Mouse (Mus musculus): ENCODE results near the gene Cfap299. TPM values are rescaled to one million over a fixed set of nuclear protein-coding genes. Genes with fewer than 3 reads are reported as not detected.

Cfap299 gene
- total RNA-seq (2014; rRNA removed) (0.69 and 0.81 TPM in 2 replicates), polyA plus RNA-seq (2015; fragmentation: Nextera tagmentation; extraction: Ambion mirVana) (3.4 and 5.3 TPM in 2 replicates)

- Histone ChIP-seq H3K9me3 (ENCODE audit: low read length) (no peaks in the 10 kb centered on the region), H3K4me2 (ENCODE audit: low read depth) (peak within 1 kb of the TSS; percentile 94), H3K4me3 (ENCODE audit: low read depth, low read length) (peak within 1 kb of the TSS; percentile 56), H3K4me1 (ENCODE audit: insufficient read depth) (no peaks in the 10 kb centered on the region), H3K27me3 (ENCODE audit: insufficient read depth, low read length) (no peaks in the 10 kb centered on the region), H3K9ac (0 out of 2 replicates have a peak within 1 kb of the TSS, but pooled peaks have one; percentile 18), H3K27ac (ENCODE audit: low read depth, low read length) (no peak within 1 kb of the TSS), H3K36me3 (ENCODE audit: insufficient read depth) (no peaks in the 10 kb centered on the region)
- ATAC-seq = peak; percentile 93
- 1% methylated on average over 46 of the region's 46 CpGs for WGBS
- peak; percentile 88 for DNase-seq
- peak; percentile 99 for TF ChIP-seq CTCF (IDR thresholded peaks at IDR 0.05; ENCODE audit: low read depth)
These were observed at the start of gene Cfap299 for GRCm38 (mm10) chr5:98328848-98329624. Gene Cfap299 (plus strand): TSS chr5:98329304.

GRCm38 (mm10) chr5:98281993-98282392, 47.1 kb upstream of the Cfap299 start:
- Histone ChIP-seq H3K4me2 (ENCODE audit: low read depth) (no peak overlapping the region), H3K4me3 (ENCODE audit: low read depth, low read length) (no peak overlapping the region), H3K36me3 (ENCODE audit: insufficient read depth) (no peaks in the 10 kb centered on the region), H3K4me1 (ENCODE audit: insufficient read depth) (no peaks in the 10 kb centered on the region), H3K9ac (no peak overlapping the region), H3K27ac (ENCODE audit: low read depth, low read length) (no peak overlapping the region), H3K9me3 (ENCODE audit: low read length) (no peaks in the 10 kb centered on the region), H3K27me3 (ENCODE audit: insufficient read depth, low read length) (no peaks in the 10 kb centered on the region)
- DNase-seq = no peak
- 32% methylated on average over 9 of the region's 9 CpGs for WGBS
- TF ChIP-seq CTCF (IDR thresholded peaks at IDR 0.05; ENCODE audit: low read depth) = no peak
- no peak for ATAC-seq

- WGBS = 40% methylated on average over 17 of the region's 17 CpGs
- no peak for TF ChIP-seq CTCF (IDR thresholded peaks at IDR 0.05; ENCODE audit: low read depth)
- Histone ChIP-seq H3K4me3 (ENCODE audit: low read depth, low read length) (no peak overlapping the region), H3K36me3 (ENCODE audit: insufficient read depth) (no peaks in the 10 kb centered on the region), H3K9me3 (ENCODE audit: low read length) (no peaks in the 10 kb centered on the region), H3K27me3 (ENCODE audit: insufficient read depth, low read length) (no peaks in the 10 kb centered on the region), H3K9ac (no peak overlapping the region), H3K27ac (ENCODE audit: low read depth, low read length) (no peak overlapping the region), H3K4me2 (ENCODE audit: low read depth) (no peak overlapping the region), H3K4me1 (ENCODE audit: insufficient read depth) (no peaks in the 10 kb centered on the region)
- no peak for ATAC-seq
- no peak for DNase-seq
These were observed 45.2 kb upstream of the Cfap299 start for GRCm38 (mm10) chr5:98283696-98284478.

GRCm38 (mm10) chr5:98290642-98291041, 38.5 kb upstream of the Cfap299 start:
- TF ChIP-seq CTCF (IDR thresholded peaks at IDR 0.05; ENCODE audit: low read depth) = no peak
- no peaks in the 10 kb centered on the region for H3K9me3 ChIP-seq (ENCODE audit: low read length)
- DNase-seq (no peak), ATAC-seq (no peak)
- H3K4me1 ChIP-seq (ENCODE audit: insufficient read depth) = peaks cover 5% of the 10 kb centered on the region; the same call in 1 of the 2 replicates
- WGBS = 83% methylated on average over 8 of the region's 8 CpGs
- H3K4me2 ChIP-seq (ENCODE audit: low read depth) = no peak overlapping the region
- H3K9ac ChIP-seq = no peak overlapping the region
- no peaks in the 10 kb centered on the region for H3K36me3 ChIP-seq (ENCODE audit: insufficient read depth)
- H3K27me3 ChIP-seq (ENCODE audit: insufficient read depth, low read length) = peaks cover 20% of the 10 kb centered on the region
- no peak overlapping the region for H3K4me3 ChIP-seq (ENCODE audit: low read depth, low read length)
- H3K27ac ChIP-seq (ENCODE audit: low read depth, low read length) = no peak overlapping the region

GRCm38 (mm10) chr5:98292388-98293048, 36.6 kb upstream of the Cfap299 start:
- Histone ChIP-seq H3K4me1 (ENCODE audit: insufficient read depth) (peaks cover 5% of the 10 kb centered on the region; the same call in 1 of the 2 replicates), H3K4me2 (ENCODE audit: low read depth) (peak overlapping the region; percentile 41), H3K4me3 (ENCODE audit: low read depth, low read length) (peak overlapping the region; percentile 24), H3K27ac (ENCODE audit: low read depth, low read length) (no peak overlapping the region), H3K27me3 (ENCODE audit: insufficient read depth, low read length) (peaks cover 20% of the 10 kb centered on the region), H3K36me3 (ENCODE audit: insufficient read depth) (no peaks in the 10 kb centered on the region), H3K9me3 (ENCODE audit: low read length) (no peaks in the 10 kb centered on the region), H3K9ac (no peak overlapping the region)
- TF ChIP-seq CTCF (IDR thresholded peaks at IDR 0.05; ENCODE audit: low read depth) = no peak
- 2% methylated on average over 19 of the region's 19 CpGs for WGBS
- DNase-seq = no peak
- no peak for ATAC-seq

- peak overlapping the region; percentile 24 for H3K4me3 ChIP-seq (ENCODE audit: low read depth, low read length)
- no peak overlapping the region for H3K9ac ChIP-seq
- peaks cover 5% of the 10 kb centered on the region; the same call in 1 of the 2 replicates for H3K4me1 ChIP-seq (ENCODE audit: insufficient read depth)
- H3K27me3 ChIP-seq (ENCODE audit: insufficient read depth, low read length) = peaks cover 20% of the 10 kb centered on the region
- H3K27ac ChIP-seq (ENCODE audit: low read depth, low read length) = no peak overlapping the region
- 1% methylated on average over 11 of the region's 12 CpGs for WGBS
- ATAC-seq (no peak), DNase-seq (peak; percentile 8)
- TF ChIP-seq CTCF (IDR thresholded peaks at IDR 0.05; ENCODE audit: low read depth) = no peak
- no peaks in the 10 kb centered on the region for H3K36me3 ChIP-seq (ENCODE audit: insufficient read depth)
- peak overlapping the region; percentile 41 for H3K4me2 ChIP-seq (ENCODE audit: low read depth)
- no peaks in the 10 kb centered on the region for H3K9me3 ChIP-seq (ENCODE audit: low read length)
These were observed 35.9 kb upstream of the Cfap299 start for GRCm38 (mm10) chr5:98293049-98293715.
